Mouse (Mus musculus) MEL (cell line): Measurements from ENCODE around the gene Klf6.

Source experiments
- CTCF ChIP-seq, 3 experiments: IDR thresholded peaks in 2 of 3; conservative IDR thresholded peaks in 1 of 3; 2 replicates each; pipeline ENCODE4 v1.5.1; 2011 to 2012; ENCODE audit warnings: low read length in 3 of 3, low read depth in 2 of 3, mild to moderate bottlenecking in 2 of 3, improper control_type of control experiment in 1 of 3, inconsistent platforms in 1 of 3, mixed read lengths in 1 of 3, moderate library complexity in 1 of 3; ENCODE audit not compliant: control insufficient read depth in 1 of 3, insufficient read depth in 1 of 3, poor library complexity in 1 of 3, severe bottlenecking in 1 of 3
- GABPA ChIP-seq: IDR thresholded peaks from 2 replicates; pipeline ENCODE4 v1.6.1; 2012; ENCODE audit warnings: low read depth, mild to moderate bottlenecking, inconsistent platforms, low read length, improper control_type of control experiment, moderate library complexity
- MAFK ChIP-seq: IDR thresholded peaks from 2 replicates; pipeline ENCODE4 v1.6.1; 2011; ENCODE audit warnings: low read depth, mild to moderate bottlenecking, low read length, improper control_type of control experiment, borderline replicate concordance
- MYB ChIP-seq: IDR thresholded peaks from 2 replicates; pipeline ENCODE4 v1.6.1; 2011; ENCODE audit warnings: mild to moderate bottlenecking, low read depth, low read length, improper control_type of control experiment
- MYC ChIP-seq: IDR thresholded peaks from 2 replicates; pipeline ENCODE4 v1.6.1; 2011; ENCODE audit warnings: low read depth, mild to moderate bottlenecking, low read length, improper control_type of control experiment, moderate library complexity
- POLR2A ChIP-seq, 2 experiments: IDR thresholded peaks; 2 replicates each; pipeline ENCODE4 v1.6.1; 2011 to 2012; ENCODE audit warnings: low read length in 2 of 2, mild to moderate bottlenecking in 2 of 2, control low read depth in 1 of 2, improper control_type of control experiment in 1 of 2, low read depth in 1 of 2, moderate library complexity in 1 of 2; ENCODE audit not compliant: control insufficient read depth in 1 of 2, insufficient read depth in 1 of 2, poor library complexity in 1 of 2

DNA sequence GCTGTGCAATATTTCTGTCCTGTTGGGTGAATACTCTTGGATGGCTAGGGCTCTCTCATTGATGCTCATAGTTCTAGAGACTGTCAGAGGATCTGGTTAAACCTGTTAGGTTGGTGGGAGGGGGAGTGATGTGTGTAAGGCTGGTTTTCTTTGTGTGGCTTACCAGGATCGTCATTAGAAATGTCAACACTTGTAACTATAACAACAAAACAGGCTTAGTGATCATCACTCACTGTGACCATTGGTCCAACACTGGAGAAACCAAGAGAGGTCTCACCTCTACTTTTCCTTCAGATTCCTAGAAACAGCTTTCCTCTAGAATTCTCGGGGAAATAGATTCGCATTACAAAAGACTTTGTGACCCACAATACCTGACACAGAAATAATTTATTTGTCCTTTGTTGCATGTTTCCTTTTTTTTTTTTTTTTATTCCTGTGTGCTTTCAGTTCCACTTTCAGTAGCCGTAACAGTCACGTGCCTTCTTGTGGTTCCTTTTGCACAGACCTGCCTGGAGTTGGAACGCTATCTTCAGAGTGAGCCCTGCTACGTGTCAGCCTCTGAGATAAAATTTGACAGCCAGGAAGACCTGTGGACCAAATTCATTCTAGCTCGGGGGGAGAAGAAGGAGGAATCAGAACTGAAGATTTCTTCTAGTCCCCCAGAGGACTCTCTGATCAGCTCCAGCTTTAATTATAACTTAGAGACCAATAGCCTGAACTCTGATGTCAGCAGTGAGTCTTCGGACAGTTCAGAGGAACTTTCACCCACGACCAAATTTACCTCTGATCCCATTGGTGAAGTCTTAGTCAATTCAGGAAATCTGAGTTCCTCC lies 3.2 kb downstream of the Klf6 start:
- no peak for TF ChIP-seq MAFK
- TF ChIP-seq CTCF (IDR thresholded peaks at IDR 0.05 in 2 of 3, conservative IDR thresholded peaks at IDR 0.05 in 1 of 3; ENCODE audit: control insufficient read depth in 1 of 3, insufficient read depth in 1 of 3, low read depth in 2 of 3, low read length in 3 of 3, poor library complexity in 1 of 3, severe bottlenecking in 1 of 3), result no peak
- peak; percentile 31; the same call in 1 of the 2 replicates for TF ChIP-seq MYC
- TF ChIP-seq MYB, result no peak
- no peak for TF ChIP-seq GABPA
- TF ChIP-seq POLR2A (IDR thresholded peaks at IDR 0.05; ENCODE audit: control insufficient read depth in 1 of 2, insufficient read depth in 1 of 2, low read depth in 1 of 2, low read length in 2 of 2, poor library complexity in 1 of 2), result no peak
